Mouse (Mus musculus): ENCODE measurements around the gene Iqgap2. TPM values are rescaled to one million over a fixed set of nuclear protein-coding genes. Genes with fewer than 3 reads are reported as not detected.

Gene Iqgap2
- polyA plus RNA-seq, 1 experiment, result 48.2 TPM

DNA sequence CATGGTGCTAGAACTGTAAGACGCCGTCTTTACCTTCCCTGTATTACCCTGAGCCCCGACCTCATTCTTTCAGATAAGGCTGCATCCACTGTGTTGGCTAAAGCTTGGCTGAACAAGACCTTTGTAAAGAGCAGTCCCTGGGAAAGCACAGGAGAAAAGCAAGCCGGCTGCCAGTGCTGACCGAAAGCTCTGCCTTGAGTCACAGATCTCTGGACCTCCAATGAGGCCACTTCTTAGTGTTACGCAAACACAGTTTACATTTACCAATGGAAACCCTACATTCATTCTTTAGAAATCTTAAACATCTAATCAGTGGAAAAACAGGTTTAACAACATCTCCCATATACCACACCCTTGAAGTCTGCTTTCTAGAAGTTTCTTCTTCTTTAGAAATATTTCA is 186.1 kb downstream of the Iqgap2 start:
- H3K4me1 ChIP-seq (ENCODE audit: control insufficient read depth, insufficient read depth, low read length), result no peaks in the 10 kb centered on the region
- no peak for TF ChIP-seq POLR2A (IDR thresholded peaks at IDR 0.05; ENCODE audit: borderline replicate concordance, low read depth, low read length)
- TF ChIP-seq CTCF (IDR thresholded peaks at IDR 0.05; ENCODE audit: low read depth, low read length), result no peak

DNA sequence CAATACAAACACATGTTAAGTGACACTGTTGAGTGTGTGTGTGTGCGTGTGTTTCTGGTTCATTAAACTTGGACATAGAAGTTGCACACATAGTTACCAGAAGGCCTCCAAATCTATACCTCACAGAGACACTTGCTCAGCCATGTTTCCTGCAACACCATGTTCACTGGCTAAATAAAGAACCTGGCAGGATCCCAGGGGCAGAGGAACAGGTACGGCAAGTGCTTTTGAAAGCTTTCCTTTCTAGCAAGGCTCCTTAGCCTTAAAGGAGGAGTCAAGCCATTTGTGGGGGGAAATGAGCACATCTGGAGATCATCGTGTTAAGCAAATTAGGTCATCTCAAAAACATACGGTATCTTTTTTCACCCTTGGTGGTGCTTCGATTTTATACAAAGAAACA is 188.3 kb downstream of the Iqgap2 start:
- Histone ChIP-seq H3K4me1 (ENCODE audit: control insufficient read depth, insufficient read depth, low read length) (no peaks in the 10 kb centered on the region), H3K4me3 (ENCODE audit: insufficient read depth, low read length) (no peak overlapping the region), H3K27ac (ENCODE audit: insufficient read depth, low read depth, low read length) (no peak overlapping the region)
- TF ChIP-seq POLR2A (IDR thresholded peaks at IDR 0.05; ENCODE audit: borderline replicate concordance, low read depth, low read length) (no peak), CTCF (IDR thresholded peaks at IDR 0.05; ENCODE audit: low read depth, low read length) (no peak)

More for the DNA sequence above, 186.1 kb downstream of the Iqgap2 start:
- no peak overlapping the region for H3K27ac ChIP-seq (ENCODE audit: insufficient read depth, low read depth, low read length)
- no peak overlapping the region for H3K4me3 ChIP-seq (ENCODE audit: insufficient read depth, low read length)

DNA sequence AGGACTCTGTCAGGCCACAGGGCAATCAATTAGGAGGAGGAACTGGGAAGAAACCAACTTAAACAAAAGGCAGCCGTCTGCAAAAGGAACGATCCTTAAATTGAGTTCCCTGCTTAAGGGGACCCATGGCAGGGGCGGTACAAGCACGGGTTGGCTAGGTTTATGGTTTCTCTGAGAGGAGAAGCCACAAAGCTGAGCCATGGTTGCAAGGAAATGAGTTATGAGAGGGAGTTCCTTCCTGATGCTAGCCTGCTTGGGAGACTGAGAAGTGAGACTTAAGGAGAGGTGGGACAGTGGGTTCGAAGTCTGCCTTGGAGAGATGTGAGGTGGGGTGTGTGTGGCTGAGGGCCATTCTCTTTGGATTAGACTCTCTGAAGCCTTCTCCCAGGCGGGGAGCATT is 193.8 kb downstream of the Iqgap2 start:
- peaks cover 9% of the 10 kb centered on the region; the same call in 1 of the 2 replicates for H3K4me1 ChIP-seq (ENCODE audit: control insufficient read depth, insufficient read depth, low read length)
- no peak overlapping the region for H3K4me3 ChIP-seq (ENCODE audit: insufficient read depth, low read length)
- TF ChIP-seq POLR2A (IDR thresholded peaks at IDR 0.05; ENCODE audit: borderline replicate concordance, low read depth, low read length), result no peak
- no peak for TF ChIP-seq CTCF (IDR thresholded peaks at IDR 0.05; ENCODE audit: low read depth, low read length)
- no peak overlapping the region for H3K27ac ChIP-seq (ENCODE audit: insufficient read depth, low read depth, low read length)

GRCm38 (mm10) chr13:95696654-95697163 is 195.0 kb downstream of the Iqgap2 start, which contains the start of gene F2rl2:
F2rl2 (plus strand) TSS chr13:95696853.
- Histone ChIP-seq H3K27ac (ENCODE audit: insufficient read depth, low read depth, low read length) (no peak within 1 kb of the TSS), H3K4me3 (ENCODE audit: insufficient read depth, low read length) (no peak within 1 kb of the TSS), H3K4me1 (ENCODE audit: control insufficient read depth, insufficient read depth, low read length) (peaks cover 9% of the 10 kb centered on the region; the same call in 1 of the 2 replicates)
- no peak for TF ChIP-seq POLR2A (IDR thresholded peaks at IDR 0.05; ENCODE audit: borderline replicate concordance, low read depth, low read length)
- no peak for TF ChIP-seq CTCF (IDR thresholded peaks at IDR 0.05; ENCODE audit: low read depth, low read length)

DNA sequence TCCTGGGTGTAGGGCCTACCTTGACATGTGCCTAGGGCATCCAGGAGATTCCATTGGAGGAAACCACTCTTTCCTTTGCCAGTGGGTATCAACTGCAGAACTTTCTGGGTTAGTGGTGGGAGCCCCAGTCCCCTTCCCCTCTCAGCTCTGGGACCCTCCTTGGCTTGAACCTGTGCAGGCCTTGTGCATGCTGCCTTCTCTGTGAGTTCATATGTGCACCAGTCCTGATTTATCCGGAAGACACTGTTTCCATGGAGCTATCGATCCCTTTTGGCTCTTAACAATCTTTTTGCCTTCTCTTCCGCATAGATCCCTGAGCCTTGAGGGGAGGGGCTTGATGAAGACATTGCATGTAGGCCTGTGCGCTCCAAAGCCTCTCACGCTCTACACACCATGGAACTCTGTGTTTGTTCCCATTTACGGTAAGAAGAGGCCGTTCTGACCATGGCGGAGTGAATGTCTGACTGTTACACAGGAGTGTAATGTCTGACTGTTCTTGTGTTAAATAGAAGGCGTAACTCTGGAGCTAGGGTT is 195.5 kb downstream of the Iqgap2 start:
- no peak for TF ChIP-seq CTCF (IDR thresholded peaks at IDR 0.05; ENCODE audit: low read depth, low read length)
- no peak for TF ChIP-seq POLR2A (IDR thresholded peaks at IDR 0.05; ENCODE audit: borderline replicate concordance, low read depth, low read length)
- Histone ChIP-seq H3K27ac (ENCODE audit: insufficient read depth, low read depth, low read length) (no peak overlapping the region), H3K4me1 (ENCODE audit: control insufficient read depth, insufficient read depth, low read length) (peaks cover 9% of the 10 kb centered on the region; the same call in 1 of the 2 replicates), H3K4me3 (ENCODE audit: insufficient read depth, low read length) (no peak overlapping the region)

DNA sequence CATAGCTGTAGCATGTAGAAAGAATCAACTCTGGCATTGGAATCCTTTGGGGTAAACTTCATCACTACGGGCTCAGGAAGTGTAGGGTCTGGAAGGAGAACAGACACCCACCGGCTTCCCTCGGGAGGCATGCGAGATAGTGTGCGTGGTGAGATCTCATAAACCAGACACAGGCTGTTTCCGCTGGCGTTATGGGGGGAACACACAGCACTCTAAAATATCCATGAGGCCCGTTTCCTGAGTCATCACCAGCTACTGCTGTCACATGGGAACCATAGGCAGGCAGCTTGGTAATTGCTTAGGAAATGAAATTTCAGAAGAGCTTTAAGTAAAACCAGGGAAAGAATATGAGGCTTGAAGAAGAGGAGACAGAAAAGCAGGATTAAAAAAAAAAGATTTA is 199.5 kb downstream of the Iqgap2 start:
- Histone ChIP-seq H3K27ac (ENCODE audit: insufficient read depth, low read depth, low read length) (no peak overlapping the region), H3K4me3 (ENCODE audit: insufficient read depth, low read length) (no peak overlapping the region), H3K4me1 (ENCODE audit: control insufficient read depth, insufficient read depth, low read length) (peaks cover 4% of the 10 kb centered on the region; the same call in 1 of the 2 replicates)
- TF ChIP-seq CTCF (IDR thresholded peaks at IDR 0.05; ENCODE audit: low read depth, low read length) (no peak), POLR2A (IDR thresholded peaks at IDR 0.05; ENCODE audit: borderline replicate concordance, low read depth, low read length) (no peak)

DNA sequence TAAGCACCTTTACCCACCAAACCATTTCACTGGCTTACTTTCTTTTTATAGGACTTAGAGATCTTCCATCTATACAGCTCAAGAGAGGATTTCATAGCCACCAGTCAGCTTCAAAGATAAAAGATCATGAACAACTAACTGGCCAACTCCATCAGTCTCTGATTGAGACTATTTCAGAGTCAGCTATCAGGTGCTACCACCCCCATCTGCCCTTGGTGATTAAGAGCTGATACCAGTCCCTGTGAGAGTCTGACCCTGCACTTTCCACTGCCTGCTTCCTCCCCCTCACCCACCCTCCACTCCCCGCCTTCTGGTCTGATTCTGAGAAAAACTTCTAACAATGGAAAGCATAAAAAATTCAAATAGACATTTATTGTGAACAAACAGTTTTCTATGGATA is 203.1 kb downstream of the Iqgap2 start:
- H3K27ac ChIP-seq (ENCODE audit: insufficient read depth, low read depth, low read length), result no peak overlapping the region
- no peak for TF ChIP-seq CTCF (IDR thresholded peaks at IDR 0.05; ENCODE audit: low read depth, low read length)
- no peak for TF ChIP-seq POLR2A (IDR thresholded peaks at IDR 0.05; ENCODE audit: borderline replicate concordance, low read depth, low read length)
- peaks cover 7% of the 10 kb centered on the region; the same call in 1 of the 2 replicates for H3K4me1 ChIP-seq (ENCODE audit: control insufficient read depth, insufficient read depth, low read length)
- H3K4me3 ChIP-seq (ENCODE audit: insufficient read depth, low read length), result no peak overlapping the region

GRCm38 (mm10) chr13:95685736-95686135 is 206.0 kb downstream of the Iqgap2 start:
- no peak overlapping the region for H3K27ac ChIP-seq (ENCODE audit: insufficient read depth, low read depth, low read length)
- no peak overlapping the region for H3K4me3 ChIP-seq (ENCODE audit: insufficient read depth, low read length)
- no peak for TF ChIP-seq CTCF (IDR thresholded peaks at IDR 0.05; ENCODE audit: low read depth, low read length)
- no peak for TF ChIP-seq POLR2A (IDR thresholded peaks at IDR 0.05; ENCODE audit: borderline replicate concordance, low read depth, low read length)
- H3K4me1 ChIP-seq (ENCODE audit: control insufficient read depth, insufficient read depth, low read length), result peaks cover 7% of the 10 kb centered on the region; the same call in 1 of the 2 replicates

- no peak for TF ChIP-seq CTCF (IDR thresholded peaks at IDR 0.05; ENCODE audit: low read depth, low read length)
- TF ChIP-seq POLR2A (IDR thresholded peaks at IDR 0.05; ENCODE audit: borderline replicate concordance, low read depth, low read length), result no peak
- H3K27ac ChIP-seq (ENCODE audit: insufficient read depth, low read depth, low read length), result no peak overlapping the region
- peaks cover 8% of the 10 kb centered on the region for H3K4me1 ChIP-seq (ENCODE audit: control insufficient read depth, insufficient read depth, low read length)
- no peak overlapping the region for H3K4me3 ChIP-seq (ENCODE audit: insufficient read depth, low read length)
These were observed 207.0 kb downstream of the Iqgap2 start for GRCm38 (mm10) chr13:95684656-95685244.

GRCm38 (mm10) chr13:95679491-95679941 is 212.2 kb downstream of the Iqgap2 start:
- no peak overlapping the region for H3K4me3 ChIP-seq (ENCODE audit: insufficient read depth, low read length)
- no peak for TF ChIP-seq POLR2A (IDR thresholded peaks at IDR 0.05; ENCODE audit: borderline replicate concordance, low read depth, low read length)
- TF ChIP-seq CTCF (IDR thresholded peaks at IDR 0.05; ENCODE audit: low read depth, low read length), result no peak
- no peak overlapping the region for H3K27ac ChIP-seq (ENCODE audit: insufficient read depth, low read depth, low read length)
- H3K4me1 ChIP-seq (ENCODE audit: control insufficient read depth, insufficient read depth, low read length), result peaks cover 12% of the 10 kb centered on the region
